Mouse (Mus musculus): ENCODE data around the gene Map4. TPM values are rescaled to one million over a fixed set of nuclear protein-coding genes. Genes with fewer than 3 reads are reported as not detected.
A peak's percentile ranks its signal among the peaks of the same experiment; 100 is the strongest.

Gene Map4
- polyA plus RNA-seq, 1 experiment from 2014 or later, result 38.5 TPM

DNA sequence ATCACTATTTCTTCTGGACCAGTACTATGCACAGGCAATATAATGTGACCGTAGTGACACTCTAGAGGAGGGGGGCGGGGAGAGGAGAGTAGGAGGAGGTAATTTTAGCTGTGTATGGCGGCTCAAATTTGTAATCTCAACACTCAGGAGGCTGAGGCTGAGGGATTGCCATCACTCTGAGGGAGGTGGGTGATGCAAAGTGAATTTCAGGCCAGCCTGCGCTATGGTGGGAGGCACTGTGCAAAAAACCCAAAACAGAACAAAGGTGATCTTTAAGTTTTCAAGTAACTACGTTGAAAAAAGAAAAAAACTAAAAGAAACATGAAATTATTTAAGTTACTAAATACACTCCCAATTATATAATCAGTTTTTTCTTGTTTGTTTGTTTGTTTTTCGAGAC is 508 bp upstream of the Map4 start:
- Histone ChIP-seq H3K27ac (replicated peaks; ENCODE audit: low read depth, low read length) (peak overlapping the region; percentile 88; the same call in 1 of the 2 replicates), H3K4me3 (ENCODE audit: low read depth, low read length) (peak overlapping the region; percentile 73), H3K36me3 (ENCODE audit: control insufficient read depth, insufficient read depth, low read length) (no peaks in the 10 kb centered on the region), H3K27me3 (ENCODE audit: control insufficient read depth, insufficient read depth, low read length) (no peaks in the 10 kb centered on the region), H3K4me1 (ENCODE audit: control insufficient read depth, insufficient read depth, low read length) (peaks cover 5% of the 10 kb centered on the region; the same call in 1 of the 2 replicates), H3K9me3 (ENCODE audit: control insufficient read depth, low read length) (no peaks in the 10 kb centered on the region), H3K4me2 (ENCODE audit: low read depth, severe bottlenecking) (peak overlapping the region; percentile 88; the same call in 1 of the 2 replicates), H3K9ac (ENCODE audit: low read length) (no peak overlapping the region)
- no peak for DNase-seq (ENCODE audit: low spot score)
- 67% methylated on average over 6 of the region's 6 CpGs for WGBS
- no peak for ATAC-seq (ENCODE audit: insufficient number of reproducible peaks, low FRiP score, low TSS enrichment, low read depth)

DNA sequence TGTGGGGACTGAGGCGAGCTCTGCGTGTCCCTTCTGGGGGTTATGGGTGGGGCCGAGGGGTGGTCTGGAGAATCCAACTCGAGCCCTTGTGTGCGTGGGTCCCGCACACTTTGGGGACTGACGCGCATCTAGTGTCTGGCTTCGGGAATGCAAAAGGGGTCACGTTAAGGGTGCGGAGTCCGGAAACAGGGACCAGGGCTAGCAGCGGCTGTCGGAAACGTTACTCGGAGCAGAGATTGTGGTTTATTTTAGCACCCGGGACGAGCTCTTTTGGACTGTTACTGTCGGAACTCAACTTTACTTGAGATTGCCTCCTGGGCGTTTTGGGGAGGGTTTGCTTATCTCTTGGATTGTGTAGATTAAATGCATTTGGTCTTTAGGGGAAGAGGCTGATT is 1.1 kb downstream of the Map4 start:
- H3K27me3 ChIP-seq (ENCODE audit: control insufficient read depth, insufficient read depth, low read length), result no peaks in the 10 kb centered on the region
- H3K27ac ChIP-seq (replicated peaks; ENCODE audit: low read depth, low read length), result peak overlapping the region; percentile 88
- 0% methylated on average over 20 of the region's 20 CpGs for WGBS
- DNase-seq (ENCODE audit: low spot score) (no peak), ATAC-seq (ENCODE audit: insufficient number of reproducible peaks, low FRiP score, low TSS enrichment, low read depth) (no peak)
- H3K9ac ChIP-seq (ENCODE audit: low read length), result peak overlapping the region; percentile 74
- no peaks in the 10 kb centered on the region for H3K36me3 ChIP-seq (ENCODE audit: control insufficient read depth, insufficient read depth, low read length)
- peak overlapping the region; percentile 88 for H3K4me2 ChIP-seq (ENCODE audit: low read depth, severe bottlenecking)
- peak overlapping the region; percentile 73 for H3K4me3 ChIP-seq (ENCODE audit: low read depth, low read length)
- H3K9me3 ChIP-seq (ENCODE audit: control insufficient read depth, low read length), result no peaks in the 10 kb centered on the region
- H3K4me1 ChIP-seq (ENCODE audit: control insufficient read depth, insufficient read depth, low read length), result peaks cover 5% of the 10 kb centered on the region; the same call in 1 of the 2 replicates

DNA sequence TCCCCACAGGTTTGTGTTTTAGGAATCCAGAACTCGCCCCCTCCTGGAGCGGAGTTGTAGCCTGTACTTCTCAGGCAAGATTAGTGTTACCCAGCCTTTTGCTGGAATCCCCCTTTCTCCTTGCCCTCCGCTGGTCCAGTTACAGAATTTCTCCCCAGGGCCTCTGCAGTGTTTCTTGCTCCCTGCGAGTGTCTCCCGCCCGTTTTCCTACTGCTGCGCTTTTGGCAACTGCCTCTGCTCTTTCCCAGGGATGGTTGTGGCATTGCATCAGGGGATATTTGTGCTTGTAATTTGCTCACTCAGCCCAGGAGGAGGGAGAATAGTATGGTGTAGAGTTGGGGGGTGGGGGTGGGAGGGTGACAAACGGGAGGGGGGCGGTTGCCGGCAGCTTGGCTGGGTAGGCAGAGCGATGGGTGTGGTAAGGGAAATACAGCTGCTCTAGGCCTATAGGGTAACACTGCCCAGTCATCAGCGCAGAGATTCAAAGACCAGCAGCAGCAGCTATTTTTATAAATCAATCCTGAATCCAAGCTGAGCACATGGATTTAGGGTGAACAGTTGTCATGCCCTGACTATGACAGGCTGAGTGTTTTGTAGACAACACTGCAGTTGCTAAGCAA is 1.6 kb downstream of the Map4 start:
- Histone ChIP-seq H3K36me3 (ENCODE audit: control insufficient read depth, insufficient read depth, low read length) (no peaks in the 10 kb centered on the region), H3K4me2 (ENCODE audit: low read depth, severe bottlenecking) (peak overlapping the region; percentile 88), H3K4me3 (ENCODE audit: low read depth, low read length) (peak overlapping the region; percentile 73), H3K27me3 (ENCODE audit: control insufficient read depth, insufficient read depth, low read length) (no peaks in the 10 kb centered on the region), H3K27ac (replicated peaks; ENCODE audit: low read depth, low read length) (no peak overlapping the region), H3K9me3 (ENCODE audit: control insufficient read depth, low read length) (no peaks in the 10 kb centered on the region), H3K4me1 (ENCODE audit: control insufficient read depth, insufficient read depth, low read length) (peaks cover 5% of the 10 kb centered on the region; the same call in 1 of the 2 replicates), H3K9ac (ENCODE audit: low read length) (peak overlapping the region; percentile 74)
- ATAC-seq (ENCODE audit: insufficient number of reproducible peaks, low FRiP score, low TSS enrichment, low read depth) (no peak), DNase-seq (ENCODE audit: low spot score) (peak; percentile 58)
- WGBS, result 2% methylated on average over 12 of the region's 12 CpGs

DNA sequence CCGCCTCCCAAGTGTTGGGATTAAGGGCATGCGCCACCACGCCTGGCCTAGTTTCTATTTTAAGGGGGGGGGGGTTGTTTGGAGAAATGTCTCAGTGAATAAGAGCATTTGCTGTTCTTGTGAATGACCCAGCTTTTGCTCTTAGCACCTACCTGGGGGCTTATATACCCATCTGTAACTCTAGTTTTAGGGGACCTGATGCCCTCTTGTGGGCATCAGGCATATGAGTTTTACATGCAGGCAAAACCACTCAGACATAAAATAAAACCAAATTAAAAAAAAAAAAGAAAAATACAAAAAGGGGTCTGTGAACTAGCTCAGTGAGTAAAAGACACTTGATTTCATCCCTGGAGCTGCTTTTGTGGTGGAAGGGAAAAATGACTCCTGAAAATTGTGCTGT is 8.1 kb downstream of the Map4 start:
- Histone ChIP-seq H3K4me3 (ENCODE audit: low read depth, low read length) (no peak overlapping the region), H3K4me1 (ENCODE audit: control insufficient read depth, insufficient read depth, low read length) (no peaks in the 10 kb centered on the region), H3K4me2 (ENCODE audit: low read depth, severe bottlenecking) (no peak overlapping the region), H3K9me3 (ENCODE audit: control insufficient read depth, low read length) (no peaks in the 10 kb centered on the region), H3K27me3 (ENCODE audit: control insufficient read depth, insufficient read depth, low read length) (no peaks in the 10 kb centered on the region), H3K27ac (replicated peaks; ENCODE audit: low read depth, low read length) (no peak overlapping the region), H3K36me3 (ENCODE audit: control insufficient read depth, insufficient read depth, low read length) (no peaks in the 10 kb centered on the region), H3K9ac (ENCODE audit: low read length) (no peak overlapping the region)
- 92% methylated on average over 3 of the region's 3 CpGs for WGBS
- DNase-seq (ENCODE audit: low spot score) (no peak), ATAC-seq (ENCODE audit: insufficient number of reproducible peaks, low FRiP score, low TSS enrichment, low read depth) (no peak)

DNA sequence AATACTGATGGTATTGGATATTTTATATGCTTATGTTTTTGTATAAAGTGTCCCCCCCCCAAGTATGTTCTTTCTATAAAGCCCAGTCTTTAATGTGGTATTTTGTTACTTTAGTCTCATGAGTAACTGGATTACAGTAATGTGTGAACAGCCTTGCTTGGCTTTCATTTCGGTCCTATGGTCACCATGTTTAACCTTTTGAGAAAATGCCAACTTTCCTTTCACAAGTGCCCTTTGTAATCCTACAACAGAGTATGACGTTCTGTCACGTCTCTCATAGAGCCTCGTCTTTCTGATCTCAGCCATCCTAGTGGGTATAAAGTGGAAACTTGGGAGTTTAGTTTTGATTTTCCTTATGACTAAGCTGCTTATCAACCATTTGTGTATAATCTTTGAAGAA is 11.5 kb downstream of the Map4 start:
- H3K27ac ChIP-seq (replicated peaks; ENCODE audit: low read depth, low read length), result no peak overlapping the region
- H3K4me2 ChIP-seq (ENCODE audit: low read depth, severe bottlenecking), result no peak overlapping the region
- no peaks in the 10 kb centered on the region for H3K27me3 ChIP-seq (ENCODE audit: control insufficient read depth, insufficient read depth, low read length)
- ATAC-seq (ENCODE audit: insufficient number of reproducible peaks, low FRiP score, low TSS enrichment, low read depth) (no peak), DNase-seq (ENCODE audit: low spot score) (no peak)
- H3K9ac ChIP-seq (ENCODE audit: low read length), result no peak overlapping the region
- no peaks in the 10 kb centered on the region for H3K36me3 ChIP-seq (ENCODE audit: control insufficient read depth, insufficient read depth, low read length)
- no peak overlapping the region for H3K4me3 ChIP-seq (ENCODE audit: low read depth, low read length)
- 91% methylated on average over 4 of the region's 4 CpGs for WGBS
- no peaks in the 10 kb centered on the region for H3K4me1 ChIP-seq (ENCODE audit: control insufficient read depth, insufficient read depth, low read length)
- no peaks in the 10 kb centered on the region for H3K9me3 ChIP-seq (ENCODE audit: control insufficient read depth, low read length)

DNA sequence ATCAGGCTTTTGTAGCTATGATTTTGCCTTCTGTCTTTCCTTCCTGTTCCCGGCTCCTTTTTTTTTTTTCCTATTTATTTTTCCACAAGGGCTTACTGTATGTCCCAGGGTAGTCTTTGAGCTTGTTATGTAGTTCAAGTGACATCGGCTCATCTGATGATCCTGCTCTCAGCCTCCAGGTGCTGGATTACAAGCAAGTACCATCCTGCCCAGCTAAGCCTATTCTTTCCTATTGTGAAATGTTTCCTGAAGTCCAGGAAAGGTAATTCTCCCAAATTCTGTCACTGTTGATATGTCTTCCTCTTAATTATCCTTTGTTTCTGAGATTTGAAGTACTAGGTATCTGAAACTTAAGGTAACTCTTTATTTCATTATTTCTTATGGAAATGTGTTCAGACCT is 13.5 kb downstream of the Map4 start:
- Histone ChIP-seq H3K4me2 (ENCODE audit: low read depth, severe bottlenecking) (no peak overlapping the region), H3K36me3 (ENCODE audit: control insufficient read depth, insufficient read depth, low read length) (no peaks in the 10 kb centered on the region), H3K4me3 (ENCODE audit: low read depth, low read length) (no peak overlapping the region), H3K9ac (ENCODE audit: low read length) (no peak overlapping the region), H3K27ac (replicated peaks; ENCODE audit: low read depth, low read length) (no peak overlapping the region), H3K9me3 (ENCODE audit: control insufficient read depth, low read length) (no peaks in the 10 kb centered on the region), H3K4me1 (ENCODE audit: control insufficient read depth, insufficient read depth, low read length) (no peaks in the 10 kb centered on the region), H3K27me3 (ENCODE audit: control insufficient read depth, insufficient read depth, low read length) (no peaks in the 10 kb centered on the region)
- 93% methylated on average over 2 of the region's 2 CpGs for WGBS
- DNase-seq (ENCODE audit: low spot score) (no peak), ATAC-seq (ENCODE audit: insufficient number of reproducible peaks, low FRiP score, low TSS enrichment, low read depth) (no peak)

DNA sequence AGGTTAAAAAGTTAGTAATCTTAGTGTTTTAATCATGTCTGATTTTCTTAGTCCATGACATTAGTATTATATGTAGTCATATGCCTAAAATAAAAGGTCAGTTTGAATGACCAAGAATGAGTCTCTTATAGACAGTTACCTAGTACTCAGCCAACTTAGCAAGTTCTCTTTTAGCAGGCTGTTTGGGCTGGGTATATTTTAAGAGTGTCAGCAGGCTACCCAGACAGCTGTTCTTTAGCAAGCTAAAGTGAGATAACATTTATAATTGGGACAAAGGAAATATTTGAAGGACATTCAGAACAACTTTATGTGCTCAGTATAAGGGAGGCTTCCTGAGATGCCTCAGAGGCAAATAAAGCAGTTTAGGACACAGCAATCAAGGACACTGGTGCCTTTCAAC is 17.3 kb downstream of the Map4 start:
- no peak for ATAC-seq (ENCODE audit: insufficient number of reproducible peaks, low FRiP score, low TSS enrichment, low read depth)
- H3K9me3 ChIP-seq (ENCODE audit: control insufficient read depth, low read length), result no peaks in the 10 kb centered on the region
- no peaks in the 10 kb centered on the region for H3K4me1 ChIP-seq (ENCODE audit: control insufficient read depth, insufficient read depth, low read length)
- no peaks in the 10 kb centered on the region for H3K36me3 ChIP-seq (ENCODE audit: control insufficient read depth, insufficient read depth, low read length)
- H3K27me3 ChIP-seq (ENCODE audit: control insufficient read depth, insufficient read depth, low read length), result no peaks in the 10 kb centered on the region
- H3K4me3 ChIP-seq (ENCODE audit: low read depth, low read length), result no peak overlapping the region
- no peak overlapping the region for H3K27ac ChIP-seq (replicated peaks; ENCODE audit: low read depth, low read length)
- no peak overlapping the region for H3K4me2 ChIP-seq (ENCODE audit: low read depth, severe bottlenecking)
- H3K9ac ChIP-seq (ENCODE audit: low read length), result no peak overlapping the region
- DNase-seq (ENCODE audit: low spot score), result no peak

DNA sequence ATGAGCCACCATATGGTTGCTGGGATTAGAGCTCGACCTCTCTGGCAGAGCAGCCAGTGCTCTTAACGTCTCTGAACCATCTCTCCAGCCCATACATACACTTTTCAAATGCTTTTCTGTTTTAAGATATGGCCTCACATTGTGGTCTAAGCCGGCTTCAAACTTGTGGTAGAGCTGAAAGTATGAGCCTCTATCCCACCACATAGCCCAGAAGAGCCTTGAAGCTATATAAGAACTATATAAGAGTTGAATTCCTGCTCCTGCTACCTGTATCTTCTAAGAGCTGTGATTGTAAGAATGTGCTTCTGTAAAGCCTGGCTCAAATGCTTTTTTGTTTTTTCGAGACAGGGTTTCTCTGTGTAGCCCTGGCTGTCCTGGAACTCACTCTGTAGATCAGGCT is 18.5 kb downstream of the Map4 start:
- 89% methylated on average over 4 of the region's 4 CpGs for WGBS

DNA sequence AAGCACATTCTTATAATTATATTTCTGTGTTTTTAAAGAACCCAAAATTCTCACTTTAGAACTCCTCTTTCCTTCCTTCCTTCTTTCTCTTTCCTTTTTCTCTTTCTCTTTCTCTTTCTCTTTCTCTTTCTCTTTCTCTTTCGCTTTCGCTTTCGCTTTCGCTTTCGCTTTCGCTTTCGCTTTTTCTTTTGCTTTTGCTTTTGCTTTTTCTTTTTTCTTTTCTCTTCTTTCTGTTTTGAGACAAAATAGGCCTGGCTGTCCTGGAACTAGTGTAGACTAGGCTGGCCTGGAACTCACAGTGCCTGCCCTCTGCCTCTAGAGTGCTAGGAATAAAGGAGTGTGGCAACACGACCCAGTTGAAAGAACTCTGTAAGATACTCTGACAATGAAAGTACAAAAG is 22.3 kb downstream of the Map4 start:
- Histone ChIP-seq H3K27me3 (ENCODE audit: control insufficient read depth, insufficient read depth, low read length) (no peaks in the 10 kb centered on the region), H3K9ac (ENCODE audit: low read length) (no peak overlapping the region), H3K9me3 (ENCODE audit: control insufficient read depth, low read length) (no peaks in the 10 kb centered on the region), H3K27ac (replicated peaks; ENCODE audit: low read depth, low read length) (no peak overlapping the region), H3K36me3 (ENCODE audit: control insufficient read depth, insufficient read depth, low read length) (no peaks in the 10 kb centered on the region), H3K4me1 (ENCODE audit: control insufficient read depth, insufficient read depth, low read length) (no peaks in the 10 kb centered on the region), H3K4me3 (ENCODE audit: low read depth, low read length) (no peak overlapping the region), H3K4me2 (ENCODE audit: low read depth, severe bottlenecking) (no peak overlapping the region)
- DNase-seq (ENCODE audit: low spot score) (no peak), ATAC-seq (ENCODE audit: insufficient number of reproducible peaks, low FRiP score, low TSS enrichment, low read depth) (no peak)
- WGBS, result 88% methylated on average over 8 of the region's 8 CpGs

More for the DNA sequence above, 18.5 kb downstream of the Map4 start:
- Histone ChIP-seq H3K9ac (ENCODE audit: low read length) (no peak overlapping the region), H3K27ac (replicated peaks; ENCODE audit: low read depth, low read length) (no peak overlapping the region), H3K9me3 (ENCODE audit: control insufficient read depth, low read length) (no peaks in the 10 kb centered on the region), H3K27me3 (ENCODE audit: control insufficient read depth, insufficient read depth, low read length) (no peaks in the 10 kb centered on the region), H3K4me1 (ENCODE audit: control insufficient read depth, insufficient read depth, low read length) (no peaks in the 10 kb centered on the region), H3K36me3 (ENCODE audit: control insufficient read depth, insufficient read depth, low read length) (no peaks in the 10 kb centered on the region), H3K4me2 (ENCODE audit: low read depth, severe bottlenecking) (no peak overlapping the region), H3K4me3 (ENCODE audit: low read depth, low read length) (no peak overlapping the region)
- ATAC-seq (ENCODE audit: insufficient number of reproducible peaks, low FRiP score, low TSS enrichment, low read depth) (no peak), DNase-seq (ENCODE audit: low spot score) (no peak)
